Mouse (Mus musculus): ENCODE measurements around the gene Cnnm2. TPM values are rescaled to one million over a fixed set of nuclear protein-coding genes. Genes with fewer than 3 reads are reported as not detected.
"Not testable (repeated sequence)": the region's sequence is repeated elsewhere in the genome, so short reads cannot be mapped to it uniquely, and the experiment has no call there.

Cnnm2 gene
- polyA plus RNA-seq, 1 experiment from 2014 or later = 2.5 TPM

DNA sequence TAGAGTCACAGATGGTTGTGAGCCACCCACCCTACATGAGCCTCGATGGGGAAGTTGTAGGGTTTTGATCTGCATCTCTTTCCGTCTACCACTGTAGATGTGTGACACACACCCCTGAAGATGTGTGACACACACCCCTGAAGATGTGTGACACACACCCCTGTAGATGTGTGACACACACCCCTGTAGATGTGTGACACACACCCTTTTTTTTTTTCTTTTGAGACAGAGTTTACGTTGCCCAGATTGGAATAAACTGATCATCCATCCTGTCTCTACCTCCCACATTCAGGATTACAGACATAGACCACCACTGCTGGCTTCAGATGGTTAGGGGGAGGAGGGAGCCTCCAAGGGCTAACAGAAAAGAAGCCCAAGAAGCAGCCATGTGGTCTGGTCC is 32.5 kb upstream of the Cnnm2 start:
- no peak overlapping the region for H3K4me3 ChIP-seq (ENCODE audit: low read depth, low read length)
- WGBS = 75% methylated on average over 3 of the region's 3 CpGs
- DNase-seq (ENCODE audit: low spot score) (no peak), ATAC-seq (ENCODE audit: insufficient number of reproducible peaks, low FRiP score, low TSS enrichment, low read depth) (no peak)
- H3K9me3 ChIP-seq (ENCODE audit: control insufficient read depth, low read length) = no peaks in the 10 kb centered on the region
- no peaks in the 10 kb centered on the region for H3K4me1 ChIP-seq (ENCODE audit: control insufficient read depth, insufficient read depth, low read length)
- H3K36me3 ChIP-seq (ENCODE audit: control insufficient read depth, insufficient read depth, low read length) = no peaks in the 10 kb centered on the region
- no peaks in the 10 kb centered on the region for H3K27me3 ChIP-seq (ENCODE audit: control insufficient read depth, insufficient read depth, low read length)
- H3K4me2 ChIP-seq (ENCODE audit: low read depth, severe bottlenecking) = no peak overlapping the region
- no peak overlapping the region for H3K27ac ChIP-seq (replicated peaks; ENCODE audit: low read depth, low read length)
- H3K9ac ChIP-seq (ENCODE audit: low read length) = no peak overlapping the region

DNA sequence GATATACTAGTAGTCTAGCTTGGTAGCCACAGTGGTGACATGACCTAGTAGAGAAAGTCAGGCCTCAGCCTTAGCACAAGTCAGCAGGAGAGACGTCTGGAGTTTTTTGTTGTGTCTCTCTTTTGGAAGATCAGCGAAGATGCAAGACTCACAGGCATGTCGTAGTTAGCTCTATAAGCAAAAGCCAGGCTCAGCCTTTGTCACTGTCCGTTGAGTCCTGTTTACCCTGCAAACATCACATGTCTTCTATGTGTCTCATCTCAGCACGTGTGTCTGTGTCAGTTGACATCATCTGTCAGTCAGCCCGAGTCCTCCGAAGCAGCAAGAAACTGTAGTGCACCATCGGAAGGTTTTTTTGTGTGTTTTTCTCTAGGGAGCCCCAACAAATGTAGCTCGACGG is 30.0 kb upstream of the Cnnm2 start:
- no peak overlapping the region for H3K27ac ChIP-seq (replicated peaks; ENCODE audit: low read depth, low read length)
- no peak overlapping the region for H3K9ac ChIP-seq (ENCODE audit: low read length)
- H3K4me3 ChIP-seq (ENCODE audit: low read depth, low read length) = no peak overlapping the region
- H3K36me3 ChIP-seq (ENCODE audit: control insufficient read depth, insufficient read depth, low read length) = no peaks in the 10 kb centered on the region
- DNase-seq (ENCODE audit: low spot score) = no peak
- no peaks in the 10 kb centered on the region for H3K4me1 ChIP-seq (ENCODE audit: control insufficient read depth, insufficient read depth, low read length)
- H3K9me3 ChIP-seq (ENCODE audit: control insufficient read depth, low read length) = no peaks in the 10 kb centered on the region
- ATAC-seq (ENCODE audit: insufficient number of reproducible peaks, low FRiP score, low TSS enrichment, low read depth) = no peak
- H3K27me3 ChIP-seq (ENCODE audit: control insufficient read depth, insufficient read depth, low read length) = no peaks in the 10 kb centered on the region
- no peak overlapping the region for H3K4me2 ChIP-seq (ENCODE audit: low read depth, severe bottlenecking)
- WGBS = 90% methylated on average over 10 of the region's 10 CpGs

GRCm38 (mm10) chr19:46732673-46733072 is 28.7 kb upstream of the Cnnm2 start:
- WGBS = 95% methylated on average over 5 of the region's 5 CpGs
- H3K4me3 ChIP-seq (ENCODE audit: low read depth, low read length); ATAC-seq (ENCODE audit: insufficient number of reproducible peaks, low FRiP score, low TSS enrichment, low read depth); H3K27ac ChIP-seq (replicated peaks; ENCODE audit: low read depth, low read length); H3K9ac ChIP-seq (ENCODE audit: low read length); H3K4me1 ChIP-seq (ENCODE audit: control insufficient read depth, insufficient read depth, low read length); H3K27me3 ChIP-seq (ENCODE audit: control insufficient read depth, insufficient read depth, low read length); DNase-seq (ENCODE audit: low spot score); H3K36me3 ChIP-seq (ENCODE audit: control insufficient read depth, insufficient read depth, low read length); H3K9me3 ChIP-seq (ENCODE audit: control insufficient read depth, low read length); H3K4me2 ChIP-seq (ENCODE audit: low read depth, severe bottlenecking): not testable (repeated sequence)

DNA sequence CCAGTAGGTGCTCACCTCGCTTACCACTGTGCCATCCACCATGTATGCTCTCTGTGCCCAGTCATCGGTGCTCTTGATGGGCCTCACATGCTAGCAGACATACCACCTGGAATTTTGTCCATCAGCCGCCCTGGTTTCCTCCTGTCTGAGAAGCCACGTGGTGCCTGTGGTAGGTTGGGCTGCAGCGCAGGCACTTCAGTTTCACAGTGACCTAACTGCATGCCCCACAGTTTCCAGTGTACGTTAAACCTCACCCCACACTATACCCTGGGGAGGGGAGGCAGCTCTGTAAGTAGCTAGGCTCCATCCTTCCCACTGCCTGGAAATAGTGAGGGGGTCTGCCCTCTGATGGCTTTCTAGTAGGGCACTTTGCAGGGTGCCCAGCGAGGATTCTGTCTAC is 27.8 kb upstream of the Cnnm2 start:
- no peak for DNase-seq (ENCODE audit: low spot score)
- Histone ChIP-seq H3K36me3 (ENCODE audit: control insufficient read depth, insufficient read depth, low read length) (no peaks in the 10 kb centered on the region), H3K4me3 (ENCODE audit: low read depth, low read length) (no peak overlapping the region), H3K27ac (replicated peaks; ENCODE audit: low read depth, low read length) (no peak overlapping the region), H3K9me3 (ENCODE audit: control insufficient read depth, low read length) (no peaks in the 10 kb centered on the region), H3K4me2 (ENCODE audit: low read depth, severe bottlenecking) (no peak overlapping the region), H3K4me1 (ENCODE audit: control insufficient read depth, insufficient read depth, low read length) (no peaks in the 10 kb centered on the region), H3K27me3 (ENCODE audit: control insufficient read depth, insufficient read depth, low read length) (no peaks in the 10 kb centered on the region), H3K9ac (ENCODE audit: low read length) (no peak overlapping the region)
- no peak for ATAC-seq (ENCODE audit: insufficient number of reproducible peaks, low FRiP score, low TSS enrichment, low read depth)
- 89% methylated on average over 7 of the region's 7 CpGs for WGBS

DNA sequence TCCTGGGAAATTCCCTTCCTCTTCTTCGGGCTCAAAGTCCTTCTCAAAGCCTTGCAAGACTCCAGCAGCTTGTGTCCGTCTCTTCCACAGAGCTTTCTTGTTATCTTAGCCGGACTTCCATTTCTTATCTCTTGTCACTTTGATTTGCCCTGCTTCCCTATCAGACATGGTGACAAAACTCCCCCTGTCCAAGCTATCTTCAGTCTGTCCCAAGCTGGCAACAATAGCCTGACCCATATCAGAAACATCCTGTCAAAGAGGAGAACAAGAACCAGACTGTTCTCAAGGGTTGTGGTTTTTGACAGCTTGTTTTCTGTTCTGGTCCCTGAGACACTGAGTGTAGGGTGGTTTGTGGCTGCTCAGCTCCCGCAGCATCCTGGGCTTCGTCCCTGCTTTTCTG is 26.2 kb upstream of the Cnnm2 start:
- Histone ChIP-seq H3K4me2 (ENCODE audit: low read depth, severe bottlenecking) (no peak overlapping the region), H3K27ac (replicated peaks; ENCODE audit: low read depth, low read length) (no peak overlapping the region), H3K27me3 (ENCODE audit: control insufficient read depth, insufficient read depth, low read length) (no peaks in the 10 kb centered on the region), H3K4me3 (ENCODE audit: low read depth, low read length) (no peak overlapping the region), H3K9ac (ENCODE audit: low read length) (no peak overlapping the region), H3K4me1 (ENCODE audit: control insufficient read depth, insufficient read depth, low read length) (no peaks in the 10 kb centered on the region), H3K9me3 (ENCODE audit: control insufficient read depth, low read length) (no peaks in the 10 kb centered on the region), H3K36me3 (ENCODE audit: control insufficient read depth, insufficient read depth, low read length) (no peaks in the 10 kb centered on the region)
- WGBS = 74% methylated on average over 5 of the region's 5 CpGs
- ATAC-seq (ENCODE audit: insufficient number of reproducible peaks, low FRiP score, low TSS enrichment, low read depth) (no peak), DNase-seq (ENCODE audit: low spot score) (no peak)

GRCm38 (mm10) chr19:46737106-46737505 is 24.3 kb upstream of the Cnnm2 start:
- H3K4me3 ChIP-seq (ENCODE audit: low read depth, low read length) = no peak overlapping the region
- no peak for ATAC-seq (ENCODE audit: insufficient number of reproducible peaks, low FRiP score, low TSS enrichment, low read depth)
- no peak overlapping the region for H3K27ac ChIP-seq (replicated peaks; ENCODE audit: low read depth, low read length)
- 85% methylated on average over 7 of the region's 7 CpGs for WGBS
- H3K9ac ChIP-seq (ENCODE audit: low read length) = no peak overlapping the region
- DNase-seq (ENCODE audit: low spot score) = no peak
- H3K27me3 ChIP-seq (ENCODE audit: control insufficient read depth, insufficient read depth, low read length) = no peaks in the 10 kb centered on the region
- H3K9me3 ChIP-seq (ENCODE audit: control insufficient read depth, low read length) = no peaks in the 10 kb centered on the region
- H3K4me1 ChIP-seq (ENCODE audit: control insufficient read depth, insufficient read depth, low read length) = no peaks in the 10 kb centered on the region
- no peaks in the 10 kb centered on the region for H3K36me3 ChIP-seq (ENCODE audit: control insufficient read depth, insufficient read depth, low read length)
- no peak overlapping the region for H3K4me2 ChIP-seq (ENCODE audit: low read depth, severe bottlenecking)

GRCm38 (mm10) chr19:46740341-46741008 is 20.9 kb upstream of the Cnnm2 start:
- no peaks in the 10 kb centered on the region for H3K27me3 ChIP-seq (ENCODE audit: control insufficient read depth, insufficient read depth, low read length)
- no peaks in the 10 kb centered on the region for H3K9me3 ChIP-seq (ENCODE audit: control insufficient read depth, low read length)
- DNase-seq (ENCODE audit: low spot score) (peak; percentile 69), ATAC-seq (ENCODE audit: insufficient number of reproducible peaks, low FRiP score, low TSS enrichment, low read depth) (no peak)
- H3K4me1 ChIP-seq (ENCODE audit: control insufficient read depth, insufficient read depth, low read length) = no peaks in the 10 kb centered on the region
- H3K9ac ChIP-seq (ENCODE audit: low read length) = no peak overlapping the region
- no peaks in the 10 kb centered on the region for H3K36me3 ChIP-seq (ENCODE audit: control insufficient read depth, insufficient read depth, low read length)
- 53% methylated on average over 7 of the region's 7 CpGs for WGBS
- no peak overlapping the region for H3K4me2 ChIP-seq (ENCODE audit: low read depth, severe bottlenecking)
- H3K4me3 ChIP-seq (ENCODE audit: low read depth, low read length) = no peak overlapping the region
- no peak overlapping the region for H3K27ac ChIP-seq (replicated peaks; ENCODE audit: low read depth, low read length)

DNA sequence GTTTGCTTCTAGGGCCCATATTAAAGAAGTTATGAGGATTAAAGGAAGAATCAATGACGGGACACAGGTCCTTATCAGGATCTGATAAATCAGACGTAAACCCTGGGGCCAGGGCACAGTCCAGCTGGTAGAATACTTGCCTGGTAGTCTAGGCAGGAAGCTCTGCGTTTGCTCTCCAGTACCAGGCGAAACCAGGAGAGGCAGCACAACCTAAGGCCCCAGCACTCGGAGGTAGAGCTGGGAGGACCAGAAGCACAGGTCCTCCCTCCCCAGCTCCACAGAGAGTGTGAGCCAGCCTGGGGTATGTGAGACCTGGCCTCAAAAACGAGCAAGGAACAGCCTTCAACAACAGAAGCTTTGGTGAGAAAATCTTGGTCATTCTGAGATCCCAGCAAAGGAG is 19.8 kb upstream of the Cnnm2 start:
- H3K27me3 ChIP-seq (ENCODE audit: control insufficient read depth, insufficient read depth, low read length) = no peaks in the 10 kb centered on the region
- H3K4me1 ChIP-seq (ENCODE audit: control insufficient read depth, insufficient read depth, low read length) = no peaks in the 10 kb centered on the region
- no peak overlapping the region for H3K9ac ChIP-seq (ENCODE audit: low read length)
- ATAC-seq (ENCODE audit: insufficient number of reproducible peaks, low FRiP score, low TSS enrichment, low read depth) = no peak
- H3K4me2 ChIP-seq (ENCODE audit: low read depth, severe bottlenecking) = no peak overlapping the region
- DNase-seq (ENCODE audit: low spot score) = no peak
- no peak overlapping the region for H3K27ac ChIP-seq (replicated peaks; ENCODE audit: low read depth, low read length)
- H3K9me3 ChIP-seq (ENCODE audit: control insufficient read depth, low read length) = no peaks in the 10 kb centered on the region
- no peaks in the 10 kb centered on the region for H3K36me3 ChIP-seq (ENCODE audit: control insufficient read depth, insufficient read depth, low read length)
- 38% methylated on average over 6 of the region's 6 CpGs for WGBS
- no peak overlapping the region for H3K4me3 ChIP-seq (ENCODE audit: low read depth, low read length)

DNA sequence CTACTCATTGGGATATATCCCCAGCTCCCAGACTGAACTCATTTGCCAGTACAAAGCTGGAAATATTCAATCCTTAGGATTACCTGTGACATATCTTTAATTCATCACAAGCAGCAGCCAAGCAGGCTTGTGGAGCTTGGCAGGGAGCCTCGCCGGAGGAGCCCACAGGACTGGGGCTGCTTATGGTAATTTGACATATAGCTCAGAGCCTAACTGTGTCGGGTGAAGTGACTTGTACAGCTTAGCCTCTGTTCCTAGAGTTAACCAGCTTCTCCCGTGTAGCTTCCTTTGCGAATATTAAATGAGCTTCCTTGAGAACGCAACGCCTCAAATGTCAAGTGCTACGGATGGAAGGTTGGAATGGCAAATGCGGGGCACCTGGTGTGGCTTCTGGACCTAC is 16.7 kb upstream of the Cnnm2 start:
- 82% methylated on average over 9 of the region's 9 CpGs for WGBS
- no peak overlapping the region for H3K9ac ChIP-seq (ENCODE audit: low read length)
- DNase-seq (ENCODE audit: low spot score) (no peak), ATAC-seq (ENCODE audit: insufficient number of reproducible peaks, low FRiP score, low TSS enrichment, low read depth) (no peak)
- H3K27me3 ChIP-seq (ENCODE audit: control insufficient read depth, insufficient read depth, low read length) = no peaks in the 10 kb centered on the region
- H3K4me3 ChIP-seq (ENCODE audit: low read depth, low read length) = no peak overlapping the region
- H3K36me3 ChIP-seq (ENCODE audit: control insufficient read depth, insufficient read depth, low read length) = no peaks in the 10 kb centered on the region
- H3K27ac ChIP-seq (replicated peaks; ENCODE audit: low read depth, low read length) = no peak overlapping the region
- H3K4me2 ChIP-seq (ENCODE audit: low read depth, severe bottlenecking) = no peak overlapping the region
- no peaks in the 10 kb centered on the region for H3K9me3 ChIP-seq (ENCODE audit: control insufficient read depth, low read length)
- no peaks in the 10 kb centered on the region for H3K4me1 ChIP-seq (ENCODE audit: control insufficient read depth, insufficient read depth, low read length)
